Mouse (Mus musculus): ENCODE measurements around the gene Hace1.

DNA sequence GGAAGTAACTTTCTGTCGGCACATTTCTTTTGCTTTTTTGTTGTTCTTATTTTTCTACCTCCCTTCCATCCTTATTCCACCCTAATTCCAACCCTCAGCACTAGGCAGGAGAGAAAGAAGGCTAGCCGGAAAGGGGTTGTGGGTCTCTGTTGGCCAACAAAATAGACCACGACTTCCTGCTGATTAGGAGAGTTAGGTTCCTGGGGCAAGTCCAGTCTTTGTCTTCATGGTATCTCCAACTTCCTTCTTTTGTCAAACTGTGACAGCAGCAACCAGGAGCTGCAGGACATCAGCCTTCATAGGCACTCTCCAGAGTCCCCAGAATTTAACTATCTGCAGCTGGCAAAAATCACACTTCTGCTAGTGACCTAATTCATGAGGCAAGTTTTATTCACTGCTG, 41.4 kb downstream of the Hace1 start:
- no peak for TF ChIP-seq CTCF (IDR thresholded peaks at IDR 0.05; ENCODE audit: insufficient read depth, low read length)
- no peak for TF ChIP-seq POLR2A (IDR thresholded peaks at IDR 0.05; ENCODE audit: borderline replicate concordance, extremely low read depth, low read depth, low read length)

All from lung, adult 2 months (tissue).